Mouse (Mus musculus): ENCODE measurements around the gene Asic4. TPM values are rescaled to one million over a fixed set of nuclear protein-coding genes. Genes with fewer than 3 reads are reported as not detected.

Gene Asic4
- total RNA-seq, 2 experiments from 2014 or later = 8.6 to 10.2 TPM

DNA sequence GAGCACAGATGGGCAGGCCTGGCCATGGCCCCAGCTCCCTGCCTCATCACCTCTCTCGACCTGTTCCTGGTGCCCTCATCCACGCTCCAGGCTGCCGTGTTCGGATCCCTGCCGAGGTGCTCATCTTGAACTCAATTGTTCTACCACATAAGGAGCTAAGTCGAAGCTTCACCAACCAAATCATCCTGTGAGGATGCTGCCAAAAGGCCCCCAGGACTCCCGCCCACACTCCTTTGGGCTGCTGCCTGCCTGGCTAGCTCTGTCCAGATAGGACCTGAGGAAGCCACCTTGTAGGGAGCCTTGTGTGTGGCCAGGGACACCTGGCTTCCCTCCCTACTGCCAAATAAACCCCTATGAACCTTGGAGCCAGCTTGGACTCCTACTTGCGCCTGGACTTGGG is 7.4 kb upstream of the Asic4 start:
- intact Hi-C loops (cut with DNase I) = no loop called here
- DNase-seq = peak; percentile 75

DNA sequence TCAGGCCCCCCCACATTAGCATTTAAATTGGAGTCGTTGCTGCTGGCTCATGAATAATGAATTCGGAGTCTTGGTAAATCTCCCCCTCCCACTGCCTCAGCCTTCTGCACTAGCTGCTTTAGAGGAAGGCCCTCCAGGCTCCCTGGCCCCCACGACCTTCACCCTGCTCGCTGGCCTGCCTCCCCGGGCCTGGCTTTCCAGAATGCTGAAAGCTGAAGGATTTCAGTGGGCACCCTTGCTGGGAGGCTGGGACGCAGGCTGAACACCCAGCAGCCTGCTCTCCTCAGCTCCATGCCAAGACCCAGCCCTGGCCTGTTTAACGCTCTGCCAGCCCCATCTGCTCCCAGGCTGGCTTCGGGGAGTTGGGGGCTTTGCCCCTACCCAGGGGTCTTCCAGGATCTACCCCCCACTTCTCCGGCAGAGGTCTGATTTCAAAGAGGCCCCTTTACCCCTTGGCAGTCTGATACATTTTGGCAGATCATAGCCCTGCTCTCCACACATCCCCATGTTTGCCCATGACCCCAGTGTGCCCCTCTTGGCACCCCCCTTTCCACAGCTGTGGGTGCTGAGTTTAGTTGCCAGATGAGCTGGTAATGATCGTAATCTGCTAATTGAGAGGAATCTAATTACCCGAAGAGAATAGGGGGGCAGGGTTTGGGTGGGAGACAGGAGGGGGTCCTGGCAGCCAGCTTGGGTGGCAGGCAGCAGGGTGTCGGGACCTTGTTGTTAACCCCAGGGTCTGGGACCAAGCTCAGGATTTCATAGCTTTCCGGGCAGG is 6.8 kb upstream of the Asic4 start:
- intact Hi-C loops (cut with DNase I) = no loop called here
- peak; percentile 83 for DNase-seq

DNA sequence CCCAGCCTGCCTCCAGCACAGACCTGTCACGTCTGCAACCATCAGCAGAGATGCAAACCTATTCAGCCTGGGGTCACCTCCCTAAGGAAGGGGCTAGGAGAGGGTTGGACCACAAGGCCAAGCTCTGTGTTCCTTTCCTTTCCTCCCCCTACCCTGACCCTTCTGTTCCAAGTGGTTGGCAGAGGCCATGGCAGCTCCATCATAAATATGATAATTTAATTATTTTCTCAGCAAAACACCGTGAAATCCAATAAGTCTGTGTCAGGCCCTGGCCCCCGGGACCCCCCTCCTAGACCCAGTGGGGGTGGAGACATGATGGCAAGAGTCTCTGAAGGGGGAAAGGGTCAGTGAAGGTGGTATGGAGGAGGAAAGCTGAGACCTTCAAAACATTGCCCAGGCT is 6.0 kb upstream of the Asic4 start:
- intact Hi-C loops (cut with DNase I) = no loop called here
- no peak for DNase-seq

DNA sequence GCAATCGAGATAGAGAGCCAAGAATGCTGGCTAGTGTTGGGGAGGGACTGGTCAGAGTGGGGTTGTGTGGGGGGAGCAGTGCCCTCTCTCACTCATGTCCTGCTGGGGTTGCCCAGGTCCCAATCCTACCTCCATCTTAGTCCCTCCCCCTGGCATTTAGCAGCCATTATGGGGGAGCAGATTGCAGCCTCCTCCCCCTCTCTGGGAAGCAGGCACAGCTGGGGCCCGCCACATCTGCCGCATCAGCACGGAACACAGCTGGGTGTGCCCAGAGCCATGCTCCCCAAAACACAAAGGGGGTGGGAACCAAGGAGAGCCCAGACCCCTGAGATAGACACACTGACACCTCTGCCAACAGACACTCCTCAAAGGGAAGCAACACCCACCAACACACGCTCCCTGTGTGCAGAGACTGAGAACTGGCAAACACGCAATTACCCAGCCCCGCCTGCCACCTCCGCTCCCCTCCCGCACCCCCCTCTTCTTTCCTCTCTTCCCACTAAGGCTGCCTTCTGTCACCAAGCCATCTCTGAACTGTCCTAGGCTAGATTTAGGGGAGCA is 5.0 kb upstream of the Asic4 start:
- no peak for DNase-seq
- intact Hi-C loops (cut with DNase I) = no loop called here

DNA sequence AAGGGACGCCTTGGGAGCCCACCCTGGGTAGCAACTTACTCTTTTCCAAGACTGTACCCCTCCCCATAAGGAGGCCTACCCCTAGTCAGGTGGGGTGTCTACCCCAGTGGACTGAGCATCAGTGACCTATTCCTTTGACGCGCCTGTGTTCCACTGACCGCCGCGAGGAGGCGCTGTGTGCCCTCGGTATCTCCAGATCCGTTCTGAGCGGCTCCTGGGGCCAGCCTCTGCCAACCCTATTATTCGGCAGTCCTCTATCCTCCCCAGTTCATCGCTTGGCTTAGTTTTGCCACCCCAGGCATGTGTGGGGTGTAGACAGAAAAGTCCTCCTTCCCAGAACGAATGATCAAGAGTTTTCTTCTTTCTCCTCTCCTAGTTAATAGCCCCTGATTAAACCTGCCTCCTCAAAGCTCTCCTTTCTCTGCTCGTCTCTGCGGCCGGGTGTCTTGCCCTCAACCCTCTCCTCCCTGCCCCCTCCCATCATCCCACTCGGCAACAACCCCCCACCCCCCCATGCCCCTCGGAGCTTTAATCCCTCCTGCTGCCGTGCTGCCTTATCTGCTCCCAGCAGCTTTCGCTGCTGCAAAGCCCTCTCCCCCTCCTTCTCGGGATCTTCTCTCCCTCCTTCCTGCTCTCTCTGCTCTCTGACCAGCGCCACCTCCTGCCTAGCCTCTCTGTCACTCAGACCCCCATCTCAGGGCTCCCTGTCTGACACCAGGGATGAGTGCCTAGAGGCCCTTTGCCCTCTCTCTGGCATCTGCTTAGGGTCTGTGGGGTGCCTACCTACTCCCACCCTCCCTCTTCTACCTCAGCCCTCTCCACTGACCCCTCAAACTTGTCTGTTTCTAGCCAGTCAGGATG is 4.3 kb upstream of the Asic4 start:
- peak; percentile 79 for DNase-seq
- intact Hi-C loops (cut with DNase I) = no loop called here

DNA sequence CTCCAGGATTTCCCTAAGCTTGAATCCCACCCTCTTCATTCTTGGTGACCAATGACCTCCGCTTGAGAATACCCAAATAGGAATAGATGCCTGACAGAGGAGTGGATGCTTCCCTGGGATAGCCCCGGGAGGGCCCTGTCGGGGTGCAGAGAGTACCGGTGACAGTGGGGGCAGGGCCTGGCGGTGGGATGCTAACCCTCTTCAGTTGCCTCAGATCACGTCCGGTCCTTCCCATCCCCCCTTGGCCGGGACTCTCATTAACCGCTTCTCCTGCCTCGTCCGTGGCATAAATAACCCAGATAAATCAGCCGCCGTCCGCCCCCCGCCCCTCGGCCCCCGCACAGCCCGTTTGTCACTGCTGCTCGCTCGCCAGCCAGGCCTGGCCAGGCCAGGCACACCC is 3.6 kb upstream of the Asic4 start:
- no peak for DNase-seq
- intact Hi-C loops (cut with DNase I) = no loop called here

DNA sequence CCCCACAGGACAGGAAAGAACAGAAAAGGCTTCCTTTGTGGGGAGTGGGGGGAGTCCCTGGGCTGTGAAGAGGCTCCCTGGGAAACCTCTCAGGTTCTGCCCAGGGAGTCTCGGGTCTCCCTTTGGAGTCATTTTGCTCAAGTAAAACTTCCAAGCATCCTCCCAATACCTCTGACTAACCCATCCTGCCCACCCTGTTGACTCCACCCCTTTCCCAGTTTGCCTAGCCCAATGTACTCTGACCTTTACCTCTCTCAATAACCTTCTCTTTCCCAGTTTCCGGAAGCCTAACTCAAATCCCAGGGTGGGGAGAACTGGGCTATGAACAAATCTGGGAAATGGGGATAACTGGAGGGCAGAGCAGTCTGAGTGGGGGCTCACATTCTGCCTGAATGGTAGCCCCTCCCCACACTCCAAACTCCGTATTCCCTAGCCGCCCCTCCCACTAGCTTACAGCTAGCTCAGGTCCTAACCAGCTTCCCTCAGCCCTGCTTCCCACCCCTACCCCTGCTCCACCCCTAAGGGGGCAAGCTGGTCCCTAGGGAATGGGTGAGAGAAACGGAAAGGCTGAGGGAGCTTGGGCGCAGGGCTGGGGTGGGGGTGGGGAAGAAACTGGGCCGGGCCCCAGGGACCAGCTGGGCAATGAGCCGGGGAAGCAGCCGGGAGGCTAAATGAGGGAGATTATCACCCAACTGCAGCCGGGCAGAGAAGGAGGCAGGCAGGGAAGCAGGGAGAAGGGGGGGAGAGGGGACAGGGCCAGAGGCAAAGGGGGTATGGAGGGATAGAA is 2.8 kb upstream of the Asic4 start:
- DNase-seq = no peak
- intact Hi-C loops (cut with DNase I) = no loop called here

DNA sequence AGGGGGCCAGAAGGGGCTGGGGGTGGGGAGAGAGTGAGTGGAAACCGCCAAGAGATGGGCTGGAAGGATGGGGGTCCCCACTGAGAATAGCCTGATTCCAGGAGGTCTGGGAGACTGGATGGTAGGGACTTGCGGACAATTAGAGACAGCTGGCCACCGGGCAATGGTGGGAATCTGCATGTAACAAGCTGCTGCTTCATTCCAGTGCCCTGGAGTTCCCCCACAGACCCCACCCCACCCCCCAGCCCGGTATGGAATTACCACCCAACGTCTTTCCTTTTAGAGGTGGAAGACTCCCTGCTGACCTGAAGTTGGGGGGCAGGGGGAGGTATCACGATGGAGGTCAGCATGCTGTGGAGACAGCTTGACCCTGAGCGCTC is 2.2 kb upstream of the Asic4 start:
- intact Hi-C loops (cut with DNase I) = no loop called here
- DNase-seq = no peak

DNA sequence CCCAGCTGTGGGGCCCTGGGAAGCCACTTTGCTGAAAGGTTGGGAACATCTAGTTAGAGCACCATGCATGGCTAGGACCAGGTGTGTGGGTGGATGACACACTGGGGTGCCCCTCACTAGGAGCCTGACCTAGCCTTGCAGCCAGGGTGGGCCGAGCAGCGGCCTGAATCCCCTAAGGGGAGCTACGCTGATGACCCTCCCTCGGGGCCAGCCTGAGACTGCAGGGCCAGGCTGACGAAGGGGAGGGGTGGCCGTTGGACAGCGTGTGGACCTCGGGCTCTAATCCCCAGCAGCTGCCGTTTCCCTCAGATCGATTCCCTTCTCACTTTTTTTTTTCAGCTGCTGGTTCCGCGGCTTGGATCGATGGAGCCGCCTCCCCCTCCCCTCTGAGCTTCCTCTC is 1.3 kb upstream of the Asic4 start:
- DNase-seq = no peak
- intact Hi-C loops (cut with DNase I) = no loop called here

DNA sequence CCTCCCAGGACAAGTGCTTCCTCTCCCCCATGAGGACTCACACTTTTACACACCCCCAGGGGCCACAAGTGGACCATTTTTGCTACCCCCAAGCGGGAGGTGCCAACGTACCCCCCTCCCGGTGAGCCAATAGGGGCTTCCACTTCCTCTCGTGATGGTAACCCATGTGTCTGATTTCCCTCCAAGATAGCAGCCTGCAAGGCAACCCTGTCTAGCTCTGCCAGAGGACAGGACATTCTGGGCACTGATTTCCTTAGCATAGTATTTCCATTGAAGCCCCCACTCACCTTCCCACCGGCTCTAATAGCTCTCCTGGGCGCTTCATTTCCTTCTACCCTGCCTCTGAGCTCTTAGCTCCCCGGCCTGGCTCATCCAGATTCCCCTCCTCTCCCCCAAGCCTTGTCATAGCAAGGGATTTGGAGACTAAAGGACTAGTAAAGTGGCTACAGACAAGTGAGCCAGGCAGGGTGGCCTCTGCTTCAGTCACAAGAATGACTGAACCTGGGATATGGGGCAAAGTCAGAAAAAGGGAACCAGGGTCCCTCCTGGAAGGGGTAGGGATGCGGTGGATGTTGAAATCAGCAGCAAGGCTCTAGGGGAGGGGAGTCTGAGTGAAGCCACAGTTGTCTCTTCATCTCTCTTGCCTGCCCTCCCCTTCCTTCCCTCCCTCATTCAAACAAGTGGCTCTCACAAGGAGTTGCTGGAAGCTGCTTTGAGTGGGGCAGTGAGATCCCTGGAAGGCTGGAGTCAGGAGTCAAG is 680 bp upstream of the Asic4 start:
- no peak for DNase-seq
- intact Hi-C loops (cut with DNase I) = no loop called here

DNA sequence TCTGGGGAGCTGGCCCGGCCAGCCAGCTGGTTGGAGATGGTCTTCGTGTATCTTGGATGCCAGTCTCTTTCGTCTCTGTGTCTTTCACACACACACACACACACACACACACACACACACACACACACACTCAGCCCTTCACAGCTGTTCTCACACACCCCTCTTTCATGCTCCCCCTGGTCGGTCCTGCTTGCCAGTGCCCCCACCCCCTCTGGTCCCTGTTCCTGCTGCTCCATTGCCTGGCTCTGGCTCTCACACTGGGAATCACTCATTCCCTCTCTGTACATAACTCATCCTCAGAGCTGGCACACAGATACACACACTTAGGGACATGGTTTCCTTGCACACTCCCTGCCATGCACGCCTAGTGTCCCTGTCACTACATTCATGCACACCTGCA is 1.7 kb downstream of the Asic4 start:
- no peak for DNase-seq
- intact Hi-C loops (cut with DNase I) = no loop called here

DNA sequence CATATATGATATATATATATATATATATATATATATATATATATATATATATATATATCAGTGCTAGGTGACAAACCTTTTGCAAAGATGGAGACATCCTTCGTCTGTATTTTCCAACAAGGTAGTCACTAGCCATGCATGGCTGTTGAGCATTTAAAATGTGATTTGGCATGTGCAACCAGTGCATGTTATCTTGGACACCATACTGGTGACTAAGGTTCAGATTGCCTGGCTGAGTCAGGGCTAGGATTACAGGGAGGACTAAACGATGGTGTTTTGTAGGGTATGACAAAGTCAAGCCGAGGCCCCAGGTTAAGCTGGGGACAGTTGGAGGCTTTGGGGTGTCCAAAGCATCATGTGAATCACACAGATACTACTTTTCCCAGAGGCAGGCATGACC is 5.2 kb downstream of the Asic4 start:
- no peak for DNase-seq
- intact Hi-C loops (cut with DNase I) = no loop called here

DNA sequence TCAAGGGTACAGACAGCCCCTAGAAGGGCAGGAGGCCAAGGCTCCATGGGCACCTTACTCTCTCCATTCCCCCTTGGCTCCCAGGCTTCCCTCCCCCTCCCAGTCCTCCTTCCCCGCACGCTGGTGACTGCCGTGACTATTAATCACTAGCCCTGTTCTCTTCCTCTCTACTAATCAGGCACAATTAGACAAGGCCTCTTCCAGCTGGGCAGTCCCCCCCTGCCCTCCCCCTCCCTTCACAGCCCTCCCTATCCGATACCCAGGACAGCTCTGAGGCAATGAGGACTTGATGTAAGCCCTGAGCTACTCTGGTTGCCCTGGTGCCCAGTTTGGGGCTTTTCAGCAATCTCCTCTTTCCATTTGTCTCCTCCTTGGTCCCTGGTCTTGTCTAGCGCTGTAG is 5.7 kb downstream of the Asic4 start:
- no peak for DNase-seq

DNA sequence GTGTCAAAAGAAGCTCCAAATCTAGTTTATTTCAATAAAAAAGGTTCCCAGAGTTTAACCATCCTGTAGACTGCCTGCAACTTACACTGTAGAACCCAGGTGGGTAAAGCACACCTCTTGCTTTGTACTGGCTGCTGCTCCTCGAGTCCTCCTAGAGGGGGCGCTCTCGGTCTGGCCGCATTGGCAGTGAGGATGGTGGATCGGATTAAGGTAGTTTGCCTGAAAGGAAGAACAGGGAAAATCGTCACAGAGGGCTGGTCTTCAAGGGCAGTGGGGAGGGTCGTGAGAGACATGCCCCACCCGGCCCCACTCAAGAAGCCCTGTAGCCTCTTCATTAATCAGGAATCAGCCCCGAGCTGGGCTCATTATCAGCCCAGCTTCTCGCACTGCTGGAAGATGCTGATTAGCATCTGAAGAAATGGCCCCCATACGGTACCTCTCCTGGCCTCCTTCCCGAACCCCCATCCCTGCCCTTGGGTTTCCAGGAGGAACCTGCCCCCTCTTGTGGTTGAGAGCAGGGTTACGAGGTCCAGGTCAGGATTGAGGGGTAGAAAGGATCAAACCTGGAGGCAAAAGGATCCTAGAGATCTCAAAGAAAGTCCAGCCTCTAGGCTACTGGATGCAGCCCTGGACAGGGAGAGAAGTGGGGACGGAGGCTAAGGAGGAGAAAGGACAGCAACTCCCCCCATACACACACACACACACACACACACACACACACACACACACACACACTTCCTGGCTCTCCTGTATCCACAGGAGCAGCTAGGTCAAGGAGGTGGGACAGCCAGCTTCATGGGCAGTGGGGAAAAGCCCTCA is 6.7 kb downstream of the Asic4 start:
- intact Hi-C loops (cut with DNase I) = no loop called here
- DNase-seq = no peak

More for the DNA sequence above, 5.7 kb downstream of the Asic4 start:
- intact Hi-C loops (cut with DNase I) = no loop called here

DNA sequence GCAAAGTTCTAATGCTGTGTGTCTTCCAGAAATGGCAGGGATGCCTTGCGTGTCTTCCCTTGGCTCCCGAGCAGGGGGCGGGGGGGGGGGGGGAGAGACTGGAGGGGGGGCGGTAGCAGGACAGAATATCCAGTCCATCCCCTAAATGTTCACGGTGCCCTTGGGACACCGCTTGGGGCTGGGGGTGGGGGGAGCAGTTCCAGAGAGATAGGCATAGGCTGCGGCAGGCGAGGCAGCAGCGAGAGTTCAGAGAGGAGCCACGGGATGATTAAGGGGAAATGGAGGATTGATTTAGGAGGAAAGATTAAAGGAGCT is 7.4 kb downstream of the Asic4 start:
- intact Hi-C loops (cut with DNase I) = no loop called here

DNA sequence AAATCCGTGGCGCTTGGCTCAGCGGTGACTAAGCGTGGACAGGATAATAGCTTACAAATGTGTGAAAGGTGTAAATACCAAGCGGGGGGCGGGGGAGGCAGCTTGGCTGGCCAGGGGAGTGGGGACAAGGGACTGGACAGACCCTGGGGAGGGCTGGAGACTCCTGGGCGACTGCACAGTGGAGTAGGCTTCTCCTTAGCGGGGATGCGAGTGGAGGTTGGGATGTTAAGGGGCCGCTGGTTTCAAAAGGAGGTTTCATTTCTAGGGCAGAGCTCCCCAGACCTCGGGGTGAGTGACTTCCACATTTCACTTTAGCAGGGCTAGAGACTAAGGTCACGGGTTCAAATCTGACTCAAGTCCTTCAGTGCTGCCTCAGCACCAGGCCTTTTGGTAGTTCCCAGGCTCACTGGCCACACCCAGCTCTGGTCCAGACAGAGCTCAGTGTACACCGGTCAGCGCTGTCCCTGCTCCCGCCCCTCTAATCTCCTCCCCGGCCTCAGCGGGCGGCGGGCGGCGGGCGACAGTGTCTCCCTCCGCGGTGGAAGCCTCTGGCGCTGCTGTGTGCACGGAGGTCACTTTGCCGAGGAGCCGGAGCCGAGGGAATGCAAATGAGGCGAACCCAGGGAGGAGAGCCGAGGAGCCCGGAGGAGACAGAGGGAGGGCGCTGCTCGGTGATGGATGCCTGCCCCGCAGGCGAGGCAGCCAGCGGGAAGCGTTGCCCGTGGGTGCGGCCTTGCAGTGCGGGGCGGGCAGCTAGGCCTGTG is 8.0 kb downstream of the Asic4 start:
- intact Hi-C loops (cut with DNase I) = no loop called here
- no peak for DNase-seq

More for the DNA sequence above, 7.4 kb downstream of the Asic4 start:
- DNase-seq = no peak

DNA sequence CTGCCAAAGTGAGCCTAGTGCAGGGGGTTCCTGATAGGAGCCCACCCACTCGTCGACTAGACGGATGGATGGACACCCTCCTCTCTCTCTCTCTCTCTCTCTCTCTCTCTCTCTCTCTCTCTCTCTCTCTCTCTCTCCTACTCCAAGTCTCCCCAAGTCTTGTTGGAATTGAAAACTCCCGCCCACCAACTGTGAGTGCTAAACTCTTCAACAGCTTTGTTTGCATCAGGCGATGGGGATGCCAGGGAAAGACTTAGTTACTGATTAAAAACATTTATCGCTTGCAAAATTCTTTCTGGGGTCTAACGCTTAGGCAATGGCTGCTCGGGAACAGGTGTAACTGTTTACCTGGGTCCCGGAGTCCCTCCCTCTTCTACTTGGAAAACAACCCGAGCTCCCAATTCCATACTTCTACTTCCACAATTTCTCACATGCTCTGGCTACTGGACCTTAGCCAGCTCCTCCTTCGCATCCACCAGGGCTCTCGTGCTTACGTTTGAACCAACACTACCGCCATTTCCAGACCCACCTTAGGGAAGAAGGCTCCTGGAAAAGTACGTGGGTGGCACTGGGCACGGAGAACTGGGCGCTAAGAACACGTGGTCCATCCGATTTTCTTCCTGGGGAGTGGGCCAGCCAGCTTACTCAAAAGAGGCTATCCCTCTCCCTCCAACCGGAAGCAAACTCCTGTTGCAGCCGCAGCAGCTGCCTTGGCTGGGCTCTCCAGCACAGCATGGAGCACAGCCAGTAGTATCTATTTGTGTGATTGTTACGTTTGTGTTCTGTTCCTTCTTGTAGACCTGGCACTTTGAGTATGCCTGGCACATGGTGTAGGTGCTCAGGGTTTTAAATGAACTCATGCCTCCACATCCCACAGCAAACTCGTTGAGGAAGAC is 8.8 kb downstream of the Asic4 start:
- no peak for DNase-seq
- intact Hi-C loops (cut with DNase I) = no loop called here

DNA sequence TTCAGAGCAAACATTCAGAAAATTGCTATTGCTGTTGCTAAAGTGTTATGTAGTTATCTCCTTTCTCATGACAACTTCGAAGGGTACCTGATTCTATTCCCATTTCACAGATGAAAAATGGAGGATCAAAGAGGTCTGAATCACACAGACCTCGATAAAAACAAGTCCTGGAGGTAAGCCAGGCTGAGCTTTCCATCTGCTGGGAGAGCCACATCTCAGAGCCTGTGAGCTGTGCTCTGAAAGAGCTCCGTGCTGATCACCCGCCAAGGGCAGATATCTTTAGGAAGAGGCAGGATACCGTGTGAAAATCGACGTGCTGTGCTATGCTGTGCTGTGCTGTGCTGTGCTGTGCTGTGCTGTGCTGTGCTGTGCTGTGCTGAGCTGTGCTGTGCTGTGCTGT is 10.1 kb downstream of the Asic4 start:
- intact Hi-C loops (cut with DNase I) = no loop called here
- no peak for DNase-seq

All from left cerebral cortex, postnatal 4 days (tissue).